Mouse (Mus musculus) layer of hippocampus, adult 8-10 months (tissue): Measurements from ENCODE around the gene Adarb2. TPM values are rescaled to one million over a fixed set of nuclear protein-coding genes. Genes with fewer than 3 reads are reported as not detected.

ENCODE experiments used
- DNase-seq, 2 experiments: peaks; one replicate each; pipeline ENCODE4 v3.0.0; 2022; ENCODE audit warnings: low spot score in 2 of 2
- total RNA-seq, 4 experiments: library from RNA; stranded (reverse); gene quantifications; 2 replicates each; pipeline ENCODE4 v1.2.4; 2022

Adarb2 gene
- total RNA-seq, 4 experiments from 2014 or later, result 33.8 to 43.5 (median 37.8) TPM

- DNase-seq, result no peak
Measured at GRCm38 (mm10) chr13:8366087-8366486, 163.4 kb downstream of the Adarb2 start.

- DNase-seq, result no peak
Measured at GRCm38 (mm10) chr13:8369868-8370387, 167.3 kb downstream of the Adarb2 start.

- peak; percentile 18 to 22 for DNase-seq
Measured at GRCm38 (mm10) chr13:8388541-8388940, 185.9 kb downstream of the Adarb2 start.

GRCm38 (mm10) chr13:8400265-8401041 lies 197.8 kb downstream of the Adarb2 start:
- no peak for DNase-seq

GRCm38 (mm10) chr13:8402324-8402873 lies 199.7 kb downstream of the Adarb2 start:
- no peak for DNase-seq

GRCm38 (mm10) chr13:8406020-8406419 lies 203.4 kb downstream of the Adarb2 start:
- DNase-seq, result peak; percentile 79 to 84

- DNase-seq, result no peak
Measured at GRCm38 (mm10) chr13:8410353-8411318, 208.0 kb downstream of the Adarb2 start.

- DNase-seq, result no peak
Measured at GRCm38 (mm10) chr13:8424019-8424719, 221.5 kb downstream of the Adarb2 start.

GRCm38 (mm10) chr13:8439188-8439835 lies 236.6 kb downstream of the Adarb2 start:
- DNase-seq, result no peak

GRCm38 (mm10) chr13:8445415-8445814 lies 242.7 kb downstream of the Adarb2 start:
- no peak for DNase-seq

- DNase-seq, result no peak
Measured at GRCm38 (mm10) chr13:8448192-8448879, 245.7 kb downstream of the Adarb2 start.

GRCm38 (mm10) chr13:8451581-8451980 lies 248.9 kb downstream of the Adarb2 start:
- no peak for DNase-seq

GRCm38 (mm10) chr13:8456886-8457285 lies 254.2 kb downstream of the Adarb2 start:
- no peak for DNase-seq

- DNase-seq, result no peak
Measured at GRCm38 (mm10) chr13:8457831-8458230, 255.2 kb downstream of the Adarb2 start.

GRCm38 (mm10) chr13:8467591-8468366 lies 265.1 kb downstream of the Adarb2 start:
- no peak for DNase-seq

GRCm38 (mm10) chr13:8476237-8476636 lies 273.6 kb downstream of the Adarb2 start:
- DNase-seq, result no peak

- DNase-seq, result no peak
Measured at GRCm38 (mm10) chr13:8478731-8479130, 276.1 kb downstream of the Adarb2 start.

- no peak for DNase-seq
Measured at GRCm38 (mm10) chr13:8479970-8480369, 277.3 kb downstream of the Adarb2 start.

- DNase-seq, result no peak
Measured at GRCm38 (mm10) chr13:8481347-8481746, 278.7 kb downstream of the Adarb2 start.
